Mouse (Mus musculus) brain, embryonic 14.5 days (tissue): ENCODE data around the gene Bcl2l15.

Source experiments
- CTCF ChIP-seq: fragments of 200-500 bp; IDR thresholded peaks from 2 replicates; pipeline ENCODE4 v1.5.1; 2012; ENCODE audit warnings: inconsistent platforms, mild to moderate bottlenecking, moderate library complexity, borderline replicate concordance; ENCODE audit not compliant: insufficient read depth, insufficient read length; ENCODE audit errors: extremely low read depth
- POLR2A ChIP-seq: fragments of 200-500 bp; IDR thresholded peaks from 2 replicates; pipeline ENCODE4 v1.6.1; 2012; ENCODE audit warnings: mild to moderate bottlenecking, inconsistent platforms, borderline replicate concordance; ENCODE audit not compliant: poor library complexity, insufficient read depth, insufficient read length, severe bottlenecking; ENCODE audit errors: extremely low read depth

DNA sequence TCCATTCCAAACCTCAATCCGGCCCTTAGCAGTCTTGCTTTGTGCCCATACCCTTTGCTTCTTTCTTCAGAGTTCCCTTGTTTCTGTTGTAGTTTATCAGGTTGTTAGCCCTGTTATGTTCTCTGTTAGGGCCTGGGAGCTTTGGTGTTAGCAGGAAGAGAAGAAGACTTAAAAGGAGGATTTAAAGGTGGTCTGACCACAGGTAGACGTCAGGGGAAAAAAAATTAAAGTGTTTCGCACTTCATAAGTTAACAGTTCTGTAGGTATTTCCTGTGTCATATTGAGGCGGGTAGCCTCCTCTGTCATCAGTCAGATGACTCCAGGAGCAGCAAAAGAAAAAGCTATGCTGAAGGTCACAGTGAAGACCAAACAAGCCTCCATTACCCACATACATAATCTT is 35.6 kb downstream of the Bcl2l15 start:
- TF ChIP-seq POLR2A (no peak), CTCF (no peak)
